Mouse (Mus musculus): Measurements from ENCODE around the gene Olfr809.

DNA sequence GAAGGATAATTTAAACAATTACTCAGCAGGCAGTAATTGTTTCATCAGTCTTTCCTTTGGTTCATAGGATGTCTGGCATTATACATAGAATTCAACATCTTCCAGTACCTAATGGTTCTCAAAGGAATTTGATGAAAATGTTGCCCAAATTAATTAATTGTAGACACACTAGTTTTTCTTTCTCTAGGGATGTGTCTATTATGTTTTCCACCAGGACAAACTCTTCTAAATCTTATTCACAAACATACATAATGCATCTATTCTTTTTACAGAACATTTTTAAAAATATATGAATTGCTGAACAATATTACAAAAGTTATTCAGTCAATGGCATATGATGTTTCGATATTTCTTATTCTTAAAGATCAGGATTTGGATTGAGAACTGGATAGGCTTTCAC, 9.3 kb upstream of the Olfr809 start, which contains the start of gene Olfr808:
- TF ChIP-seq CTCF (IDR thresholded peaks at IDR 0.05; ENCODE audit: low read depth) (no peak), EP300 (optimal IDR thresholded peaks at IDR 0.05) (no peak)
